10 mouse cellular contexts compared by ENCODE assay signal in genomic region chr9:64240681-64241080, GRCm38 (mm10). TPM values are rescaled to one million over a fixed set of nuclear protein-coding genes. Genes with fewer than 3 reads are reported as not detected.
A peak's percentile ranks its signal among the peaks of the same experiment; 100 is the strongest.
DNase-seq lines count a peak whose midpoint lies in the region; ATAC-seq and TF ChIP-seq lines count a peak whose summit lies in the region.
"Had no signal": no experiment of that assay in that cellular context is flagged by ENCODE, and none has a peak within 500 bp of the region (broad histone marks: within the 10 kb centered on the region; RNA-seq: fewer than 3 reads in every experiment).

No protein-coding gene starts in this region.

- H3K27ac ChIP-seq in midbrain, embryonic 11.5 days (ENCODE audit: low read depth, low read length) = no peak overlapping the region
- no peak overlapping the region for H3K27ac ChIP-seq in midbrain, postnatal 0 days (ENCODE audit: low read depth, low read length)

- peak; percentile 75 for DNase-seq in midbrain, embryonic 11.5 days (ENCODE audit: low spot score, missing footprints)
- DNase-seq in midbrain, postnatal 0 days (ENCODE audit: low spot score) = no peak
- DNase-seq in gastrocnemius, postnatal 10 days = peak; percentile 22
- DNase-seq in kidney, postnatal 25 days = peak; percentile 48
- DNase-seq in retina, postnatal 1 day = peak; percentile 53
- DNase-seq in urinary bladder, postnatal 25 days (ENCODE audit: low spot score) = no peak
- no peak for DNase-seq in Muller cell, postnatal 12 days (ENCODE audit: inconsistent ontology term)
- no peak for DNase-seq in layer of hippocampus, postnatal 10 days (ENCODE audit: low spot score in 2 of 2)
- DNase-seq: cerebellum, adult 2 months; right cerebral cortex, postnatal 14 days had no signal

- no peak for ATAC-seq in midbrain, embryonic 11.5 days (ENCODE audit: low FRiP score)
- ATAC-seq in midbrain, postnatal 0 days (ENCODE audit: low FRiP score) = no peak

- no peaks in the 10 kb centered on the region for H3K9me3 ChIP-seq in midbrain, embryonic 11.5 days (ENCODE audit: control insufficient read depth, low read length)
- no peaks in the 10 kb centered on the region for H3K9me3 ChIP-seq in midbrain, postnatal 0 days (ENCODE audit: low read length)

- H3K4me3 ChIP-seq in midbrain, embryonic 11.5 days (ENCODE audit: low read depth, low read length) = no peak overlapping the region
- no peak overlapping the region for H3K4me3 ChIP-seq in midbrain, postnatal 0 days (ENCODE audit: low read depth, low read length)

- no peak for TF ChIP-seq CTCF in midbrain, postnatal 0 days (IDR thresholded peaks at IDR 0.05)

- H3K9ac ChIP-seq in midbrain, embryonic 11.5 days (ENCODE audit: low read length) = no peak overlapping the region
- no peak overlapping the region for H3K9ac ChIP-seq in midbrain, postnatal 0 days (replicated peaks; ENCODE audit: low read length, poor library complexity, severe bottlenecking)

- H3K36me3 ChIP-seq in midbrain, embryonic 11.5 days (ENCODE audit: control insufficient read depth, insufficient read depth, low read length) = no peaks in the 10 kb centered on the region
- no peaks in the 10 kb centered on the region for H3K36me3 ChIP-seq in midbrain, postnatal 0 days (ENCODE audit: insufficient read depth, low read length)

- H3K4me1 ChIP-seq in midbrain, embryonic 11.5 days (ENCODE audit: control insufficient read depth, insufficient read depth, low read length) = 0 out of 2 replicates have a peak, but pooled peaks cover 3% of the 10 kb centered on the region
- H3K4me1 ChIP-seq in midbrain, postnatal 0 days (ENCODE audit: insufficient read depth, low read length) = no peaks in the 10 kb centered on the region

- no peaks in the 10 kb centered on the region for H3K27me3 ChIP-seq in midbrain, embryonic 11.5 days (ENCODE audit: control insufficient read depth, insufficient read depth, low read length)
- H3K27me3 ChIP-seq in midbrain, postnatal 0 days (ENCODE audit: insufficient read depth, low read length) = no peaks in the 10 kb centered on the region

- 60% methylated on average over 8 of the region's 8 CpGs for WGBS in midbrain, embryonic 11.5 days
- 64% methylated on average over 8 of the region's 8 CpGs for WGBS in midbrain, postnatal 0 days

- H3K4me2 ChIP-seq in midbrain, embryonic 11.5 days = no peak overlapping the region
- no peak overlapping the region for H3K4me2 ChIP-seq in midbrain, postnatal 0 days (ENCODE audit: low read depth, low read length, poor library complexity, severe bottlenecking)

RNA-seq across cellular contexts. Expression of gene Uchl4, which starts 5.7 kb away (rescaled TPM):
- polyA plus RNA-seq in midbrain, embryonic 11.5 days (2014; fragmentation: Nextera tagmentation; extraction: Ambion mirVana) = 1.8 and 2.6 TPM in 2 replicates
- 0.61 and 0.66 TPM in 2 replicates for total RNA-seq in midbrain, postnatal 0 days (2014; rRNA removed)
- polyA plus RNA-seq in midbrain, postnatal 0 days (2015; fragmentation: Nextera tagmentation; extraction: Ambion mirVana) = 1.2 and 2.4 TPM in 2 replicates
- 1 to 10 TPM; 2.0 to 2.9 TPM for total RNA-seq in gastrocnemius, postnatal 10 days (2021)
- total RNA-seq in layer of hippocampus, postnatal 10 days (2021) = 1 to 10 TPM; 4.0 to 5.8 TPM

RNA-seq across cellular contexts. Expression of gene Map2k1, which starts 12.8 kb away (rescaled TPM):
- 78.2 and 78.8 TPM in 2 replicates for polyA plus RNA-seq in midbrain, embryonic 11.5 days (2014; fragmentation: Nextera tagmentation; extraction: Ambion mirVana)
- total RNA-seq in midbrain, postnatal 0 days (2014; rRNA removed) = 86.9 and 87.4 TPM in 2 replicates
- 70.6 and 74.6 TPM in 2 replicates for polyA plus RNA-seq in midbrain, postnatal 0 days (2015; fragmentation: Nextera tagmentation; extraction: Ambion mirVana)
- 10 to 100 TPM; 69.8 to 71.6 TPM for total RNA-seq in gastrocnemius, postnatal 10 days (2021)
- total RNA-seq in layer of hippocampus, postnatal 10 days (2021) = 100 to 1,000 TPM; 126 to 129 TPM

RNA-seq across cellular contexts. Expression of gene Tipin, which starts 40.7 kb away (rescaled TPM):
- 286 TPM in 2 replicates for polyA plus RNA-seq in midbrain, embryonic 11.5 days (2014; fragmentation: Nextera tagmentation; extraction: Ambion mirVana)
- 47.4 and 58.1 TPM in 2 replicates for total RNA-seq in midbrain, postnatal 0 days (2014; rRNA removed)
- 71.1 and 73.2 TPM in 2 replicates for polyA plus RNA-seq in midbrain, postnatal 0 days (2015; fragmentation: Nextera tagmentation; extraction: Ambion mirVana)
- 10 to 100 TPM; 19.2 to 24.3 TPM for total RNA-seq in gastrocnemius, postnatal 10 days (2021)
- 10 to 100 TPM; 19.6 to 22.3 TPM for total RNA-seq in layer of hippocampus, postnatal 10 days (2021)

Comparison
In these comparisons a context has a peak if more than half of its experiments do, and no peak if none do; other contexts are left out.
1. DNase-seq: peak in midbrain, embryonic 11.5 days (single experiment), gastrocnemius, postnatal 10 days (single experiment), kidney, postnatal 25 days (2 of 2) and retina, postnatal 1 day (single experiment); none in midbrain, postnatal 0 days (single experiment), urinary bladder, postnatal 25 days (single experiment), Muller cell, postnatal 12 days (single experiment) and layer of hippocampus, postnatal 10 days (0 of 2).